Mouse (Mus musculus) thymus, postnatal 4 days (tissue): ENCODE measurements at regions not wholly inside any gene's neighbourhood (a gene's known extent, or its start where the extent isn't known, plus 50 kb on each side); places are given as distances from the start of the nearest gene placed in this dataset.

Experiments used
- DNase-seq: peaks from one replicate; pipeline ENCODE4 v3.0.0; 2021

- DNase-seq: no peak
These were observed 672.2 kb upstream of the 4930452B06Rik start for GRCm38 (mm10) chr14:9338220-9338619.

- no peak for DNase-seq
These were observed 671.1 kb upstream of the 4930452B06Rik start for GRCm38 (mm10) chr14:9337107-9337506.

GRCm38 (mm10) chr14:9331593-9331992 lies 665.6 kb upstream of the 4930452B06Rik start:
- no peak for DNase-seq

- peak; percentile 9 for DNase-seq
These were observed 664.7 kb upstream of the 4930452B06Rik start for GRCm38 (mm10) chr14:9330767-9331166.

- DNase-seq: no peak
These were observed 663.9 kb upstream of the 4930452B06Rik start for GRCm38 (mm10) chr14:9329839-9330485.

GRCm38 (mm10) chr14:9327344-9327743 lies 661.3 kb upstream of the 4930452B06Rik start:
- no peak for DNase-seq

GRCm38 (mm10) chr14:9319842-9320241 lies 653.8 kb upstream of the 4930452B06Rik start:
- DNase-seq: no peak

- DNase-seq: no peak
These were observed 652.9 kb upstream of the 4930452B06Rik start for GRCm38 (mm10) chr14:9318796-9319465.

- no peak for DNase-seq
These were observed 649.2 kb upstream of the 4930452B06Rik start for GRCm38 (mm10) chr14:9315224-9315623.

- no peak for DNase-seq
These were observed 630.1 kb upstream of the 4930452B06Rik start for GRCm38 (mm10) chr14:9296145-9296544.

GRCm38 (mm10) chr14:9294555-9294954 lies 628.5 kb upstream of the 4930452B06Rik start:
- DNase-seq: no peak

- DNase-seq: no peak
These were observed 622.1 kb upstream of the 4930452B06Rik start for GRCm38 (mm10) chr14:9288103-9288502.

GRCm38 (mm10) chr14:9285606-9286002 lies 619.6 kb upstream of the 4930452B06Rik start:
- DNase-seq: no peak

- DNase-seq: no peak
These were observed 619.1 kb upstream of the 4930452B06Rik start for GRCm38 (mm10) chr14:9284976-9285605.

- DNase-seq: no peak
These were observed 601.4 kb upstream of the 4930452B06Rik start for GRCm38 (mm10) chr14:9267282-9268091.

- no peak for DNase-seq
These were observed 586.0 kb upstream of the 4930452B06Rik start for GRCm38 (mm10) chr14:9252017-9252416.

GRCm38 (mm10) chr14:9245266-9245665 lies 579.2 kb upstream of the 4930452B06Rik start:
- no peak for DNase-seq

- DNase-seq: no peak
These were observed 577.3 kb upstream of the 4930452B06Rik start for GRCm38 (mm10) chr14:9243336-9243735.

GRCm38 (mm10) chr14:9242118-9242517 lies 576.1 kb upstream of the 4930452B06Rik start:
- DNase-seq: no peak

- no peak for DNase-seq
These were observed 561.6 kb upstream of the 4930452B06Rik start for GRCm38 (mm10) chr14:9227670-9228069.

- DNase-seq: no peak
These were observed 534.2 kb upstream of the 4930452B06Rik start for GRCm38 (mm10) chr14:9200246-9200645.

- no peak for DNase-seq
These were observed 526.2 kb upstream of the 4930452B06Rik start for GRCm38 (mm10) chr14:9192122-9192769.

- no peak for DNase-seq
These were observed 525.6 kb upstream of the 4930452B06Rik start for GRCm38 (mm10) chr14:9191664-9192063.
